Mouse (Mus musculus): ENCODE data around the gene Pdap1. TPM values are rescaled to one million over a fixed set of nuclear protein-coding genes. Genes with fewer than 3 reads are reported as not detected.
"Not testable (repeated sequence)": the region's sequence is repeated elsewhere in the genome, so short reads cannot be mapped to it uniquely, and the experiment has no call there.

Pdap1 gene
- polyA plus RNA-seq, 1 experiment from 2014 or later, result 96.3 TPM

GRCm38 (mm10) chr5:145100960-145101359 is 39.1 kb downstream of the Pdap1 start:
- 96% methylated on average over 9 of the region's 9 CpGs for WGBS
- no peak overlapping the region for H3K4me2 ChIP-seq (replicated peaks)
- ATAC-seq (ENCODE audit: low FRiP score) (no peak), DNase-seq (ENCODE audit: low spot score) (no peak)
- no peak overlapping the region for H3K27ac ChIP-seq
- H3K4me3 ChIP-seq (replicated peaks; ENCODE audit: low read length), result no peak overlapping the region
- H3K36me3 ChIP-seq (replicated peaks; ENCODE audit: control insufficient read depth, insufficient read depth), result peaks cover 99% of the 10 kb centered on the region
- H3K9me3 ChIP-seq (ENCODE audit: control insufficient read depth, low read length), result no peaks in the 10 kb centered on the region
- H3K9ac ChIP-seq, result no peak overlapping the region
- no peaks in the 10 kb centered on the region for H3K4me1 ChIP-seq (replicated peaks; ENCODE audit: control insufficient read depth, insufficient read depth, low read length)
- H3K27me3 ChIP-seq (ENCODE audit: control insufficient read depth, insufficient read depth, low read length), result no peaks in the 10 kb centered on the region

DNA sequence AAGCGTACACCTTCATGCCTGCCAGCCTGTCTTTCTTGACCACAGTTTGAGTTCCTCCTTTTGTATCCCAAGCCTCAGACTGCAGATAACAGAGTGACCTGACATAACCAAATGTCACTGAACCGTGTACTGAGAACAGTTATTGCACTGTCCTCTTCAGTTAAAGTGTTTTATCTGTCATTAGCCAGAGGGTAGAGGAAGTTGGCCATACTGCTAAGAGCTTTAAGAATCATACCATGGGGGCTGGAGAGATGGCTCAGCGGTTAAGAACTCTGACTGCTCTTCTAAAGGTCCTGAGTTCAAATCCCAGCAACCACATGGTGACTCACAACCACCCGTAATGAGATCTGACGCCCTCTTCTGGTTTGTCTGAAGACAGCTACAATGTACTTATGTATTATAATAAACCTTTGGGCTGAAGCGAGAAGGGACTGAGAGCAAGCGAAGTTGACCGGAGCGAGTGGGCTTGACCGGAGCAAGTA is 41.7 kb downstream of the Pdap1 start:
- Histone ChIP-seq H3K4me1 (replicated peaks; ENCODE audit: control insufficient read depth, insufficient read depth, low read length) (no peaks in the 10 kb centered on the region), H3K27ac (no peak overlapping the region), H3K9ac (no peak overlapping the region), H3K27me3 (ENCODE audit: control insufficient read depth, insufficient read depth, low read length) (no peaks in the 10 kb centered on the region), H3K4me2 (replicated peaks) (no peak overlapping the region), H3K4me3 (replicated peaks; ENCODE audit: low read length) (no peak overlapping the region), H3K36me3 (replicated peaks; ENCODE audit: control insufficient read depth, insufficient read depth) (peaks cover 99% of the 10 kb centered on the region), H3K9me3 (ENCODE audit: control insufficient read depth, low read length) (no peaks in the 10 kb centered on the region)
- 96% methylated on average over 10 of the region's 10 CpGs for WGBS
- ATAC-seq (ENCODE audit: low FRiP score) (no peak), DNase-seq (ENCODE audit: low spot score) (no peak)

DNA sequence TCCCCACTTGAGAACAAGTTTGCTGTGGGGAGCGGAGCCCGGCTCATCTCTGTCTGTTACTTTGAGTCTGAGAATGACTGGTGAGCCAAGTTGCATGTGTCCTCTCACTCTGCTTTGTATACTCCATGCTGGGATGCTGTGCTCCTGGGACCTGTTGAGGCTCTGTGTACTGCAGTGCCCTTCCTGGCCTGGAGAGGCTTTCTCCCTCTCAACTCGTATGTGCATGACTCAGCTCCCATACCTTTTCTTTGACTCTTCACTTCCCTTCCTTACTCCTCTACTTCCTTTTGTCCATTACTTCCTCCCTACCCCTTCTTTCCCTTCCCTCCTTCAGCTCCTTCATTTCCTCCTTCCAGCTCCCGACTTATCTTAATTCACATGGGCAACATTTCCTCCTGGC is 43.8 kb downstream of the Pdap1 start:
- Histone ChIP-seq H3K4me2 (replicated peaks) (no peak overlapping the region), H3K27ac (no peak overlapping the region), H3K27me3 (ENCODE audit: control insufficient read depth, insufficient read depth, low read length) (no peaks in the 10 kb centered on the region), H3K9ac (no peak overlapping the region), H3K4me1 (replicated peaks; ENCODE audit: control insufficient read depth, insufficient read depth, low read length) (no peaks in the 10 kb centered on the region), H3K4me3 (replicated peaks; ENCODE audit: low read length) (no peak overlapping the region), H3K9me3 (ENCODE audit: control insufficient read depth, low read length) (no peaks in the 10 kb centered on the region), H3K36me3 (replicated peaks; ENCODE audit: control insufficient read depth, insufficient read depth) (peaks cover 98% of the 10 kb centered on the region)
- ATAC-seq (ENCODE audit: low FRiP score) (no peak), DNase-seq (ENCODE audit: low spot score) (no peak)
- WGBS, result 96% methylated on average over 4 of the region's 4 CpGs

DNA sequence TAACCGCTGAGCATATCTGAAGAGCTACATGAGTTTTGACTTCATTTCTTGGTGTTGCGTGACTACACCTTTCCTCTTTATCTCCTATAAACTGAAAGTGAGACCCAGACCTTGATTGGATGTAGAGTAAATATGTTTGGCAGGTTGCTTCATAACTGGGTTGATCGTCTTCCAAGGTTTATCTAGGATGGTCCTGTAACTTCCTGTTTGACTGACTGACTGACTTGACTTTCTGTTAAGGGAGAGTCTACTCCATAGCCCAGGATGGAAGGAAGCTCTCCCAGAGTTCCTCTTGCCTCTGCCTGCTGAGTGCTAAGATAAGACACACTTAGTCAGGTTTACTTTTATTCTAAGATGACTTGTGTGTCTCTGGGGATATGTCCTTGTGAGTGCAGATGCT is 50.2 kb downstream of the Pdap1 start:
- 95% methylated on average over 3 of the region's 3 CpGs for WGBS
- ATAC-seq (ENCODE audit: low FRiP score) (no peak), DNase-seq (ENCODE audit: low spot score) (no peak)
- no peak overlapping the region for H3K4me2 ChIP-seq (replicated peaks)
- peaks cover 45% of the 10 kb centered on the region for H3K36me3 ChIP-seq (replicated peaks; ENCODE audit: control insufficient read depth, insufficient read depth)
- no peak overlapping the region for H3K4me3 ChIP-seq (replicated peaks; ENCODE audit: low read length)
- H3K27ac ChIP-seq, result no peak overlapping the region
- H3K9ac ChIP-seq, result no peak overlapping the region
- H3K9me3 ChIP-seq (ENCODE audit: control insufficient read depth, low read length), result no peaks in the 10 kb centered on the region
- peaks cover 7% of the 10 kb centered on the region; the same call in 1 of the 2 replicates for H3K4me1 ChIP-seq (replicated peaks; ENCODE audit: control insufficient read depth, insufficient read depth, low read length)
- H3K27me3 ChIP-seq (ENCODE audit: control insufficient read depth, insufficient read depth, low read length), result no peaks in the 10 kb centered on the region

DNA sequence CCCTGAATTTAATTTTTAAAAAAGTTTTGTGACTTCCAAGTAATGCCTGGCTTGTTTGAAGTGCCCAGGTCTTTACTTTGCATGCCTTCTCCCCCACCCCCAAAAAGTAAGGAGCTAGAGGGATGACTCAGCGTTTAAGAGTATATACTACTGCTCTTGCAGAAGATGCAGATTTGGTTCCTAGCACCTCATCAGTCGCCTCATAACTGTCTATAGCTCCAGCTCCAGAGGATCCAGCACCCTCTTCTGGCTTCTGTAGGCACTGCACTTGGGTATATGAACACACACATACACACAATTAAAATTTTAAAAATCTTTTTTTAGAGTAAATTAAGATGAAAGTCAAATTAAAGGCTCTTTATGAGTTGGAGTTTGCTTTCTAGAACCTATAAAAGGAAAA is 51.9 kb downstream of the Pdap1 start:
- WGBS, result 98% methylated on average over 2 of the region's 2 CpGs
- DNase-seq (ENCODE audit: low spot score) (no peak), ATAC-seq (ENCODE audit: low FRiP score) (no peak)
- H3K4me3 ChIP-seq (replicated peaks; ENCODE audit: low read length), result no peak overlapping the region
- no peaks in the 10 kb centered on the region for H3K9me3 ChIP-seq (ENCODE audit: control insufficient read depth, low read length)
- no peaks in the 10 kb centered on the region for H3K27me3 ChIP-seq (ENCODE audit: control insufficient read depth, insufficient read depth, low read length)
- H3K9ac ChIP-seq, result no peak overlapping the region
- no peak overlapping the region for H3K27ac ChIP-seq
- peaks cover 14% of the 10 kb centered on the region for H3K4me1 ChIP-seq (replicated peaks; ENCODE audit: control insufficient read depth, insufficient read depth, low read length)
- H3K36me3 ChIP-seq (replicated peaks; ENCODE audit: control insufficient read depth, insufficient read depth), result peaks cover 29% of the 10 kb centered on the region
- no peak overlapping the region for H3K4me2 ChIP-seq (replicated peaks)

- ATAC-seq (ENCODE audit: low FRiP score) (no peak), DNase-seq (ENCODE audit: low spot score) (no peak)
- 90% methylated on average over 2 of the region's 2 CpGs for WGBS
- no peak overlapping the region for H3K27ac ChIP-seq
- H3K9ac ChIP-seq, result peak overlapping the region; percentile 92
- H3K4me1 ChIP-seq (replicated peaks; ENCODE audit: control insufficient read depth, insufficient read depth, low read length), result peaks cover 14% of the 10 kb centered on the region
- peak overlapping the region; percentile 82 for H3K4me3 ChIP-seq (replicated peaks; ENCODE audit: low read length)
- peaks cover 8% of the 10 kb centered on the region; the same call in 1 of the 2 replicates for H3K36me3 ChIP-seq (replicated peaks; ENCODE audit: control insufficient read depth, insufficient read depth)
- H3K9me3 ChIP-seq (ENCODE audit: control insufficient read depth, low read length), result no peaks in the 10 kb centered on the region
- H3K4me2 ChIP-seq (replicated peaks), result peak overlapping the region; percentile 89
- no peaks in the 10 kb centered on the region for H3K27me3 ChIP-seq (ENCODE audit: control insufficient read depth, insufficient read depth, low read length)
Observed at GRCm38 (mm10) chr5:145084822-145085221, 55.2 kb downstream of the Pdap1 start.

DNA sequence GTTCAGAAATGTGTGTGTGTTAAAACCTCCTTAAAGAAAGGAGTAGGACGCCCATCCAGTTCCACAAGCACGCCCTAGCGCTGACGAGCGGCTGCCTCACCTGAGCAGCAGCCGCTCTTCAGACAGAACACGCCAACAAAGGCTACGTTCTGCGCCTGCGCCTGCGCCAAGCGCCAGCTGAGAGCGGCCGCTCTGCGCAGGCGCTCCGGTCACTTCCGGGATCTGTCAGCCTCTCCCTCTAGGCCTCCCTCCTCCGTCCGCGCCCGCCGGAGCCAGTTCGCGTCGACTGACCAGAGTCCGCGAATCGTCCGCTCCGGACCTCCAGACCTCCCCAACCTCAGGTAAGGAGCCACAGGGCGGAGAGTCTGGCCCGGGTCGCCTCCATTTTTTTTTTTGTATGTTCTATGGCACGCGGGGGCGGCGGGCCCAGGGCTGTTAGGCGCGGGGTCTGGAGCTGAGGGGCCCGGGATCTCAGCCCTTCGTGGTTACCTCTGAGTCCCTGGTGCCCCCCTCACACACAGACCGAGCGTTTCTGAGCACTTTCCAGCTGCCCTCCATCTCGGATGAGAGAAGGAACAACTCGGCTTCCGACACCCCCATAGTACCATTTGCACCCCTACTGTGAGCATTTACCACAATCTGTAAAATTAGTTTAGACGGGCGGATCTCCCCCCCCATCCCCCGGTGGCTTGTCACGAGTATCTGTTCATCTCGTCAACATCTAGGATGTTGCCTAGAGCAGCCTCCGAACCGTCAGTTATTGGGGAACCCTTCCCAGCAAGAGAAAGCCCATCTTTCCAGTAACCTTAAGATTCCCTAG is 56.2 kb downstream of the Pdap1 start, which contains the start of the genes Arpc1a and Kpna7:
Gene Arpc1a, plus strand, starts transcription at position 199 of the 820 bp plus-strand sequence.
Gene Kpna7, minus strand, starts transcription at position 399 of the 820 bp plus-strand sequence.
- peak; percentile 97 for ATAC-seq (ENCODE audit: low FRiP score)
- H3K9me3 ChIP-seq (ENCODE audit: control insufficient read depth, low read length), result no peaks in the 10 kb centered on the region
- peaks cover 8% of the 10 kb centered on the region; the same call in 1 of the 2 replicates for H3K36me3 ChIP-seq (replicated peaks; ENCODE audit: control insufficient read depth, insufficient read depth)
- DNase-seq (ENCODE audit: low spot score), result peak; percentile 97
- peak within 1 kb of the TSS; percentile 89 for H3K4me2 ChIP-seq (replicated peaks)
- under 1% methylated on average over 54 of the region's 54 CpGs for WGBS
- no peaks in the 10 kb centered on the region for H3K27me3 ChIP-seq (ENCODE audit: control insufficient read depth, insufficient read depth, low read length)
- H3K9ac ChIP-seq, result peak within 1 kb of the TSS; percentile 92
- H3K4me1 ChIP-seq (replicated peaks; ENCODE audit: control insufficient read depth, insufficient read depth, low read length), result peaks cover 14% of the 10 kb centered on the region
- peak within 1 kb of the TSS; percentile 94 for H3K27ac ChIP-seq
- H3K4me3 ChIP-seq (replicated peaks; ENCODE audit: low read length), result peak within 1 kb of the TSS; percentile 82

- Histone ChIP-seq H3K9ac (peak overlapping the region; percentile 92), H3K4me3 (replicated peaks; ENCODE audit: low read length) (peak overlapping the region; percentile 82), H3K4me2 (replicated peaks) (peak overlapping the region; percentile 89), H3K27ac (peak overlapping the region; percentile 94), H3K4me1 (replicated peaks; ENCODE audit: control insufficient read depth, insufficient read depth, low read length) (peaks cover 14% of the 10 kb centered on the region)
- not testable (repeated sequence) for H3K27me3 ChIP-seq (ENCODE audit: control insufficient read depth, insufficient read depth, low read length); DNase-seq (ENCODE audit: low spot score); H3K9me3 ChIP-seq (ENCODE audit: control insufficient read depth, low read length); H3K36me3 ChIP-seq (replicated peaks; ENCODE audit: control insufficient read depth, insufficient read depth)
- WGBS, result 52% methylated on average over 6 of the region's 6 CpGs
- ATAC-seq (ENCODE audit: low FRiP score), result peak; percentile 21; the same call in 1 of the 2 replicates
Observed at GRCm38 (mm10) chr5:145083201-145083600, 56.8 kb downstream of the Pdap1 start.

GRCm38 (mm10) chr5:145081866-145082613 is 58.0 kb downstream of the Pdap1 start:
- Histone ChIP-seq H3K9me3 (ENCODE audit: control insufficient read depth, low read length) (no peaks in the 10 kb centered on the region), H3K4me2 (replicated peaks) (no peak overlapping the region), H3K9ac (no peak overlapping the region), H3K4me3 (replicated peaks; ENCODE audit: low read length) (no peak overlapping the region), H3K27me3 (ENCODE audit: control insufficient read depth, insufficient read depth, low read length) (no peaks in the 10 kb centered on the region), H3K4me1 (replicated peaks; ENCODE audit: control insufficient read depth, insufficient read depth, low read length) (peaks cover 14% of the 10 kb centered on the region), H3K27ac (no peak overlapping the region), H3K36me3 (replicated peaks; ENCODE audit: control insufficient read depth, insufficient read depth) (peaks cover 8% of the 10 kb centered on the region; the same call in 1 of the 2 replicates)
- 96% methylated on average over 10 of the region's 10 CpGs for WGBS
- no peak for ATAC-seq (ENCODE audit: low FRiP score)
- DNase-seq (ENCODE audit: low spot score), result no peak

Measured in hindbrain, embryonic 14.5 days (tissue).